Mouse (Mus musculus) forelimb bud, embryonic 11.5 days (tissue): ENCODE measurements around the gene Tmem203.

Experiments used
- DNase-seq: peaks from one replicate; pipeline ENCODE4 v3.0.0-alpha.2; 2012; ENCODE audit warnings: low read depth, low spot score

Gene Tmem203

GRCm38 (mm10) chr2:25290816-25291130 is 35.5 kb downstream of the Tmem203 start:
- DNase-seq, result no peak

GRCm38 (mm10) chr2:25291184-25292053 is 36.2 kb downstream of the Tmem203 start:
- DNase-seq, result no peak

GRCm38 (mm10) chr2:25292054-25292544 is 36.9 kb downstream of the Tmem203 start:
- no peak for DNase-seq

- DNase-seq, result peak; percentile 71
Measured at GRCm38 (mm10) chr2:25292856-25293255, 37.6 kb downstream of the Tmem203 start.

- DNase-seq, result no peak
Measured at GRCm38 (mm10) chr2:25293706-25294105, 38.5 kb downstream of the Tmem203 start.

GRCm38 (mm10) chr2:25297093-25297492 is 41.9 kb downstream of the Tmem203 start:
- no peak for DNase-seq

GRCm38 (mm10) chr2:25298046-25298445 is 42.8 kb downstream of the Tmem203 start:
- no peak for DNase-seq

- no peak for DNase-seq
Measured at GRCm38 (mm10) chr2:25303452-25303851, 48.2 kb downstream of the Tmem203 start.

- no peak for DNase-seq
Measured at GRCm38 (mm10) chr2:25303931-25304656, 48.9 kb downstream of the Tmem203 start.

GRCm38 (mm10) chr2:25304657-25305541 is 49.7 kb downstream of the Tmem203 start:
- DNase-seq, result peak; percentile 40
